In genomic region chr10:76440281-76440680, GRCm38 (mm10) we compare ENCODE assay signal across 10 mouse cellular contexts. TPM values are rescaled to one million over a fixed set of nuclear protein-coding genes. Genes with fewer than 3 reads are reported as not detected.
DNase-seq lines count a peak whose midpoint lies in the region; ATAC-seq lines count a peak whose summit lies in the region.
"Had no signal": no experiment of that assay in that cellular context is flagged by ENCODE, and none has a peak within 500 bp of the region (broad histone marks: within the 10 kb centered on the region; RNA-seq: fewer than 3 reads in every experiment).

TSS of gene AC141477.1 (minus strand) at chr10:76440444.

- H3K27ac ChIP-seq in heart, embryonic 14.5 days (replicated peaks in 1 of 2; ENCODE audit: control insufficient read depth in 1 of 2, insufficient read depth in 1 of 2, low read depth in 2 of 2, low read length in 2 of 2): no peak within 1 kb of the TSS
- no peak within 1 kb of the TSS for H3K27ac ChIP-seq in neural tube, embryonic 12.5 days

- WGBS in heart, embryonic 14.5 days: 93% methylated on average over 17 of the region's 17 CpGs
- 98% methylated on average over 17 of the region's 17 CpGs for WGBS in neural tube, embryonic 12.5 days

- no peak for ATAC-seq in heart, embryonic 14.5 days (ENCODE audit: insufficient number of reproducible peaks, insufficient read depth, low FRiP score, low read depth)
- no peak for ATAC-seq in neural tube, embryonic 12.5 days (ENCODE audit: low FRiP score, low read depth)
- no peak for ATAC-seq in granulocyte monocyte progenitor cell, adult 5-6 weeks (replicated peaks; ENCODE audit: poor library complexity, severe bottlenecking)
- no peak for ATAC-seq in inflammation-experienced regulatory T-cells, adult 6 months
- ATAC-seq: intestine, embryonic 16.5 days had no signal

- no peak within 1 kb of the TSS; the same call in 1 of the 2 replicates for H3K9ac ChIP-seq in heart, embryonic 14.5 days (ENCODE audit: low read length)
- no peak within 1 kb of the TSS for H3K9ac ChIP-seq in neural tube, embryonic 12.5 days

- peaks cover 54% of the 10 kb centered on the region for H3K36me3 ChIP-seq in heart, embryonic 14.5 days (ENCODE audit: control insufficient read depth, insufficient read depth, low read length)
- H3K36me3 ChIP-seq in neural tube, embryonic 12.5 days: peaks cover 46% of the 10 kb centered on the region

- H3K4me1 ChIP-seq in heart, embryonic 14.5 days (ENCODE audit: control insufficient read depth in 2 of 2, insufficient read depth in 2 of 2, low read length in 2 of 2): peaks cover 2 to 16% of the 10 kb centered on the region in 2 experiments
- peaks cover 17% of the 10 kb centered on the region for H3K4me1 ChIP-seq in neural tube, embryonic 12.5 days

- no peak for DNase-seq in heart, adult 18-20 months
- no peak for DNase-seq in neural tube, embryonic 10.5 days (ENCODE audit: extremely low spot score, low spot score)
- DNase-seq in naive thymus-derived CD4-positive, alpha-beta T cell, adult 2 months (ENCODE audit: low read depth): peak; percentile 18
- no peak for DNase-seq in right cerebral cortex, postnatal 4 days

- no peaks in the 10 kb centered on the region for H3K9me3 ChIP-seq in heart, embryonic 14.5 days (ENCODE audit: control insufficient read depth, low read length)
- H3K9me3 ChIP-seq in neural tube, embryonic 12.5 days: no peaks in the 10 kb centered on the region

- no peak within 1 kb of the TSS; a peak in 1 of 4 replicates for H3K4me3 ChIP-seq in heart, embryonic 14.5 days (ENCODE audit: control insufficient read depth in 1 of 2, insufficient read depth in 1 of 2, low read depth in 1 of 2, low read length in 2 of 2)
- H3K4me3 ChIP-seq in neural tube, embryonic 12.5 days: no peak within 1 kb of the TSS

- H3K4me2 ChIP-seq in heart, embryonic 14.5 days (ENCODE audit: low read length): peak within 1 kb of the TSS; percentile 86
- H3K4me2 ChIP-seq in neural tube, embryonic 12.5 days (replicated peaks): peak within 1 kb of the TSS; percentile 70

- H3K27me3 ChIP-seq in heart, embryonic 14.5 days (ENCODE audit: control insufficient read depth, insufficient read depth, low read length): no peaks in the 10 kb centered on the region
- H3K27me3 ChIP-seq in neural tube, embryonic 12.5 days (replicated peaks): no peaks in the 10 kb centered on the region

RNA-seq across cellular contexts. Expression of gene AC141477.1, which starts in this region (rescaled TPM):
- not detected in 2 replicates for polyA plus RNA-seq in heart, embryonic 14.5 days (2014; fragmentation: Nextera tagmentation; extraction: Ambion mirVana)
- total RNA-seq in heart, adult 18-20 months (2021): not detected
- not detected in 2 replicates for polyA plus RNA-seq in neural tube, embryonic 12.5 days (2016; fragmentation: Nextera tagmentation; extraction: Ambion mirVana)
- total RNA-seq in granulocyte monocyte progenitor cell, adult 5-6 weeks (2014; fragmentation: Nextera tagmentation): 12.7 TPM in 1 of 2 replicates, not detected in the other
- total RNA-seq in granulocyte monocyte progenitor cell, adult 5-6 weeks (2017): 10.5 TPM in 1 of 2 replicates, not detected in the other
- polyA plus RNA-seq in inflammation-experienced regulatory T-cells, adult 6 months (2017; shearing (Covaris generic)): 1 to 10 TPM in 2 of 3 experiments, not detected in 1; 2.5 to 6.2 TPM
- total RNA-seq: left cerebral cortex, postnatal 10 days had no signal
- polyA plus RNA-seq: intestine, embryonic 16.5 days had no signal
